Mouse (Mus musculus) thymus, adult 2 months (tissue): ENCODE measurements at regions not wholly inside any gene's neighbourhood (a gene's known extent, or its start where the extent isn't known, plus 50 kb on each side); places are given as distances from the start of the nearest gene placed in this dataset.

Experiments used
- CTCF ChIP-seq: fragments of 200-500 bp; IDR thresholded peaks from 2 replicates; pipeline ENCODE4 v1.5.1; 2012; ENCODE audit warnings: mild to moderate bottlenecking, control low read depth, low read length, moderate library complexity, borderline replicate concordance; ENCODE audit not compliant: control insufficient read depth, poor library complexity, insufficient read depth; ENCODE audit errors: extremely low read depth
- POLR2A ChIP-seq: fragments of 200-500 bp; IDR thresholded peaks from 2 replicates; pipeline ENCODE4 v1.6.1; 2012; ENCODE audit warnings: mild to moderate bottlenecking, low read length, control low read depth, moderate library complexity; ENCODE audit not compliant: control insufficient read depth, poor library complexity, insufficient read depth; ENCODE audit errors: extremely low read depth

DNA sequence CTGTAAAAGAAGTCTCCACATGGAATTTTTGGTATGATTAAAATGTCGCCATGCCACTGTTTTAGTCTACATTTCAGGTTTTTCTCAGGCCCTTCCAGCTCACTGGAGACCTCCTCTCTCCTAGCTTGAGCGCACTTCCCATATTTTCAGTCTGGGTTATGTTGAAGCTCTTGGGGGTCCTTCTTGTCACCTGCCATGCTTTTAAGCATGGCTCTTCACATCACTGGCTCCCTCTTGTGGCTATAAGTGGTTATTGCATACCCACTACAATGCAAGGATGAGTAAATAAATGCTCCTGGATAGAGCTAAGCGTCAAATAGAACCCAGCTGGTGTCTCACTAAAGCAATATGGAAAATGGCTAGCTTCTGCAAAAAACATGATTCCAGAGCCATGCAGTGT lies 255.1 kb upstream of the Tsc22d2 start:
- TF ChIP-seq CTCF: no peak
- TF ChIP-seq POLR2A: no peak
